Mouse (Mus musculus): ENCODE data around the gene Zfp786.

Gene Zfp786

DNA sequence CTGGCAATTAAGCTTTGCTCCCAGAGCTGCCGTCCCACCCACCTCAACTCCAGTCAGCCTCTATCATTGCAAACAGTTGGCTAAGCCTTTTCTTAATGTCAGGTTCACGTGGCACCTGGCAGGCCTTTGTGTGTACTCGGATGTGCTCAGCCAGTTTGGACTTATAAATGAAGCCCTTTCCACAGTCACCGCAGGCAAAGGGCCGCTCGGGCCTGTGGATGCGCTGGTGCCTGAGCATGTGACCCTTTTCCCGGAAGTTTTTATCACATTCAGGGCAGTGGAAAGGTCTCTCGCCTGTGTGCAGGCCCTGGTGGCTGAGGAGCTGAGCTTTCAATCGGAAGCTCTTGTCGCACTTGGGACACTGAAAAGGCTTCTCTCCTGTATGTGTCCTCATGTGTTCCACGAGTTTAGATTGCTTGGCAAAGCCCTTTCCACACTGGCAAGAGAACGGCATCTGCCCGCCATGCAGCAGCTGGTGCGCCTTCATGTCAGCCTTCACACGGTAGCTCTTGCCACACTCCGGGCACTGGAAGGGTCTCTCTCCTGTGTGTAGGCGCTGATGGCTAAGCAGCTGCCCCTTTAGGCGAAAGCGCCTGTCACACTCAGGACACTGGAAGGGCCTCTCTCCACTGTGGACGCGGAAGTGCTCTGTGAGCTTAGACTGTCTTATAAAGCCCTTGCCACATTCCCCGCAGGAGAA, 10.9 kb downstream of the Zfp786 start:
- DNase-seq = no peak

DNA sequence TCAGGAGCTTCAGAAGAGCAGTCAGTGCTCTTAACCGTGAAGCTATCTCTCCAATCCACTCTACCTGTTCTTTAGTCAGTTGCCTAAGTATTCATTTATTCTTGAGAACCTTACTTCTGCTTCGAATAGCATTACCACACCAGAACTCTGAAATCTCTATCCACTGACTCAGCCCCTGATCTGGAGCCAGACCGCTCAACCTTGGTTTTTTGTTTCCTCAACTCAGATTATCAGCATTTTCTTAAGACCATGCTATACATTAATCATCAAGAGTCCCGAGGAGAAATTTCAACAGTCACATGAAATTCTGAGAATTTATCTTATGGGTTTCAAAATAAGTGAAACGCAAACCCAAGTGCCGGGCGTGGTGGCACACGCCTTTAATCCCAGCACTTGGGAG, 11.9 kb downstream of the Zfp786 start:
- no peak for DNase-seq

DNA sequence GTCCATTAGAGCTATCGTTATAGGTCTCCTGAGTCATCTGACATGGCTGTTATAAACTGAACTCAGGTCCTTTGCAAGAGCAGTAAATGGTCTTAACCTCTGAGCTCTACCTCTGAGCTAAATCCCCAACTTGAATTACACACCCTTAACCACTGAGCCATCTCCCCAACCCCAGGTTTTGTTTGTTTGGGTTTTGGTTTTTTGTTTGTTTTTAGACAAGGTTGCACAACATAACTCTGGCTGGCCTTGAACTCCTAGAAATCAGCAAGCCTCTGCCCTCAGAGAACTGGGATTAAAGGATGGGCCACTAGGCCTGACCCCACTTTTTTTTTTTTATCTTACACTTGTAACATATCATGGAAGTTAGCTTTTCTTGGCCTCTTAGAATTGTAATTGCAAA, 14.5 kb downstream of the Zfp786 start:
- no peak for DNase-seq

DNA sequence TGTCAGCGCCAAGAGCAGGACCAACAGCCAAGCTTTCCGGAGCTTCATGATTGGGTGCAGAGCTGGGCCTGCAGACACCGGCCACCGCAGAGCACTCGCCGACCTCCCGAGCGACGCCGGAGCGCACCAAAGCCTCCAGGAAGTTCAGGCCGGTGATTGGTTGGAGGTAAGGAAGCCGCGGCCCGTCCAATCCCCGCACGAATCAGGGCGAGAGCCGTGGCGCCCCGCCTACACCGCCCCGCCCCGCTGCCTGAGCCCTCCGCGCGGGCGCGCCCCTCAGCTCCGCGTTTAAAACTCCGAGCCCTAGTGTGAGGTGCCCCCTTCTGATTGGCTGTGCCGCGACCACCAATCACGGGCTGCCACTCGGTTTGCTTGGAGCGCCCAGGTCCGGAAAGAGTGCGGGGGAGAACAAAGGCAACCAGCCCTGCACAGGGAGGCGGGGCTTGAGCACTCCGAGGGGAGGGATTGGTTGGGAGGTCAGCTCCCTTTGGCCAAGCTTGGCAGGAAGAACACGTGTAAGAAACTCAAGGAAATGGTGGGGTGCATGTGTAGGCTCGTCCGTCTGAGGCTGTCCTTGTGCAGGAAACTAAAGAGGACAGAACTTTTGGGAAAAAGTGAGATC, 17.3 kb downstream of the Zfp786 start, which contains the start of gene Pdia4:
Pdia4 (minus strand) TSS at position 174 of the 622 bp plus-strand sequence.
- peak; percentile 100 for DNase-seq

DNA sequence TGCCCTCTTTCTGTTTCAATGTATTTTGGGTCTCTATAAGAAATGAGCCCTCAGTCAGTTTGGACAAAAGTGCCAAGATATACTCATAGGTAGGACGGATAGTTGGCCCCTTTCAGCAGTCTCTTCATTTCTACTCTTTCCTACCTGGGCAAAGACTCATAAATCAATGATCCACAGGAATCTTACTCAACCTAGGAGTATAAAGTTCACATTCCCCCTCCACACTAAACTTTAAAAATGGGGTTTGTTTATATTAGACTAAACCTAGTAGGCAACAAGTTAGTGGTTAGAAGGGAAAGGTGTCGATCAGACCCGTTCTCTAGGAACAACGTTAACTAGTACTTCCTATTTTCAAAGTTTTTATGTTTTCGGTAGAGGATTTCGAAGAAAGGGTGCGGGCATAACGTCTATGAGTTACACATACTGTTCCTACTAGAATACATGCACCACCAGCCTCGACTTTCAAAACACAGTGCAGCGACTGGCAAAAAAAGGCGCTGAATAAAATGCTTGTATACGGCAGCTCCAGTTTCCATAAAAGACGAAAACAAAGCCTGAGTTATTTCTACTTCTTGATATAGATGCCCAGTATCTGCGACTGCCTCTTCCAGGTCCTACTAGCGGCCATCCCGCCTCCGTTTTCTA, 18.3 kb downstream of the Zfp786 start:
- no peak for DNase-seq

DNA sequence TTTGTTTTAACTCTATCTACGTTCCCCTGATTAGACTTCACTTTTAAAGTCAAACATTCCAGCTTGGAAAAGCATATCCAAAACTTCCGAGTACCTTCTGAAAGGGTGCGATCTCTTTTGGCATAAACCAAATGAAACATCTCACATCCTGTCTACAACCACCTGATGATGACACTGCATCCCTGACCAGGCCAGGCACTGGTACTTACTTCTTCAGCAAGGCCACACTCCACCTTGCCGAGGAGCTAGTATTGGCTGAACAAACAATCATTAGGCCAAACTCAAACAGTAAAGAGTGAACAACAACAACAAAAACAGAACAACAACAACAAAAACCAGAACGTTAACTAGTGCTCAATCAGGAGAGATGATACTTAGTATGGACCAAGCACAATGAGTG, 19.3 kb downstream of the Zfp786 start:
- DNase-seq = no peak

DNA sequence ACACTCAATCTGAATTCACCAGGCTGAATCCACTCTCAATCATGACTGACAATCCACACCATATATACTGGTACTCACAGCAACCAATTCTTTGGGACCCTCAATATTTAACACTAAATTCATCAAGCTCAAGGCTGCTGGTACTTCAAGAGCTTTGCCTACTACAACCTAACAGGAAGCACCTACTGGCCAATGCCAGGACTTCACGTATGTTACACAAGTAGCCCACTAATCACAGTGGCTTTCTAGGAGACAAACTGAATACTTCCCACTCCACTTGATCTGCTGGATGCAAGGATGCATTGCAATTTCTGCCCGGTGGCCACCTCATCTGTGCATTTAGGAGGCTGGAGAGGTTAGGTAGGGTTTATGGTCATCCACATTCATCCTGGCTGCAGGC, 20.5 kb downstream of the Zfp786 start:
- no peak for DNase-seq

DNA sequence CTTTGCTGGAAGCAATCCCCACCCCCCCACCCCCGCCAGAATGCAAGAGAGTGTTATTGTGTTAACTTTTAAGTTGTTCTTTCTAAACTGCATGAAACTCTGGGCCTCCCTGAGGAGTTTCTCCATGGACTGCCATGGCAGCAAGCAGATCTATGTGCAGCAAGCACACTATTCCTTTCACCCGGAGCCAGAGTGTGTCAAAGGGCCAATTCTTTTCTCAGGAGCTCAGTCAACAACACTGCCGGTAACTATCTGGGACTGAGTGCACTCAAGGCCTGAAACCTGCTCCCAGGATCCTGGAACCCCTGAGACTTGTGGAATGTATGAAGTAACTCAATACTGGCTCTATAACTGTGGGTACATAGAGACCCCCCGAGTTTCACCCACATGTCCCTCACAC, 21.6 kb downstream of the Zfp786 start:
- DNase-seq = no peak

DNA sequence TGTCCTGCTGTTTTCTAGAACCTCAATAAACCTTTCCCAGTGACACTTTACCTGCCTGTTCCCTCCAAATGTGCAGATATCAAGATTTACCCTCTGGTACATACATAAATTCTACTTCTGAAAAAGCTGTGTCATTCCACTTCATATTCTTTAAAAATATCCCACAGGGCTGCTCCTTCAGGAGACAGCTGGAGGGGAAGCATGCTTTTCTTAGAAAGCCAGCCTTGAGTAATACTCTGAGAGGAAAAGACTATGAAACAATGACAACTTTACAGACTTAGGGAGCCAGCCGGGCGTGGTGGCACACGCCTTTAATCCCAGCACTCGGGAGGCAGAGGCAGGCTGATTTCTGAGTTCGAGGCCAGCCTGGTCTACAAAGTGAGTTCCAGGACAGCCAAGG, 22.1 kb downstream of the Zfp786 start:
- DNase-seq = no peak

DNA sequence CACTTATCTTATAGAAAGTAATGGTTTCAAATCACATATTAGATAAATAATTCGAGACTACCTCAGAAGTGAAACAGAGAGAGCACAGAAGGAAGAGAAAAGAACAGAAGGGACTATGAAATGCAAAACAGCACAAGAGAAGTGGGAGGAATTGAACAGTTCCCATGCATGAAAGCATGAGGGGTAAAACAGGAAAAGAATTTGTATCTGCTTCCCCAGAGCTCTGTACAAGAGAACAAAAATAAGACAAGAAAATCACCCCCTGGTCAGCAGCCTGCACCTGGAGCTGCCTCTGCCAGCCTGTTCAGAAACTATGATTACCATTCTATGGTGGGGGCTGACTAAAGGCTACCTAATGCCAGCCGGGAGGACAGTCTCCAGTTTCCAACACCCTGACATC, 23.2 kb downstream of the Zfp786 start:
- DNase-seq = no peak

DNA sequence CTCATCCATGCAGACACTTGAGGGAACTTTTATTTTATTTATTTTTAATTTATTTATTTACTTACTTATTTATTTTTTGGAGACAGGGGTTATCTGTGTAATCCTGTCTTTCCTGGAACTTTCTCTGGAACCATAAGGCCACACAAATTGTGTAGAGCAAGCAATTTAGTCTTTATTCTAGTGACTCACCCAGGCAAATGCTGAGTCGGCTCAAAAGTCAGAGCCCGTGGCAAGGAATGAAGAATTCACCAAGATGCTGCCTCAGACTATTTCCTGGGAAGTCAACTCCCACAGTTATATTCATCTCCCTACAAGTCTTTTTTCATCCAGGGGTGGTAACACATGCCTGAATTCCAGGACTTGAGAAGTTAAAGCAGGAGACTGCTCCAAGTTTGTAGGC, 25.1 kb downstream of the Zfp786 start:
- no peak for DNase-seq

DNA sequence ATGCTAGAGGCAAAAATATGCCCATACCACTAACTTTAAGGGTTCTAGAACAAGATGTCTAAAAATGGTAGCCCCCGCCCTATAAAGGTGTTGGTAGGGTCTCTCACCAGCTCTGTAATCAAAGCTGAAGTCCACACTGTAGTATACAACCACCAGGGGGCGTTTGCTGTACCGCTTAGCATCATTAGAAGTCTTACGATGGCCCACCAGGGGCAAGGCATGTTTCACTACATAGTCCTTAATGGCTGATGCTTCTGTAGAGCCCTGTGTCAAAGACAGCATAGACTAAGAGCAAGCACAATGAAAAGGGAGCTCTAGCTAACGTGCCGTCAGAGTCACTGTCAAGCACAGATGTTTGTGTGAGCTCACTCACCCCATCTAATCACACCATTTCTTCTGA, 31.6 kb downstream of the Zfp786 start:
- DNase-seq = peak; percentile 28 to 63

DNA sequence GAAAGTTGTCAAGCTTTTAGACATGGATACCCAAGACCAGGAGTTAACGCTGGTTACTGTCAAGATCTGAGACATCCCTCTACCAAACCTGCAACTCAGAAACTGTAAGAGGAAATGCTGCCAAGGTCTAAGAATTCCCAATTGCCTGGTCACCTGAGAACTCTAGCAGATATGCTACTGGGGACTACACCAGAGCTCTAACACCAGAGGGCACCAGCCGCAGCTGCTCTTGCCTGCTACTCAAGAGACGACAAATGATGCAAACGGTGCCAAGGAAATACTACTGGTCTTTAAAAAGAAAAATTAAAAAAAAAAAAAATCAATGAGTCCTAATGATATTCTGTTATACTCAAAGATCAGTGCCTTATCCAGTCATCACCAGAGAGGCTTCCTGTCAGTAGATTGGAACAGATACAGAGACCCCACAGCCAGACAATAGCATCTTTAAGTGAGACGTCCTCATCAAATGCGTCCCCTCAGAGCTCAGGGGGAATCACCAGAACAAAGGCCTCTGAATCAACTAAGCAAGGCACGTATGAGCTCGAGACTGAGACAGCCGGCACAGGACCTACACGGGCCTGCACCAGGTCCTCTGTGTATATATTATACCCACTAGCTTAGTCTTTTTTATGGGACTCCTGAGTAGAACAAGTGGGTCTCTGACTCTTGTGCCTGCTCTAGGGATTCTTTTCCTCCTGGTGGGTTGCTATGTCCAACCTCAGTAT, 36.4 kb downstream of the Zfp786 start:
- peak; percentile 44 to 51 for DNase-seq

DNA sequence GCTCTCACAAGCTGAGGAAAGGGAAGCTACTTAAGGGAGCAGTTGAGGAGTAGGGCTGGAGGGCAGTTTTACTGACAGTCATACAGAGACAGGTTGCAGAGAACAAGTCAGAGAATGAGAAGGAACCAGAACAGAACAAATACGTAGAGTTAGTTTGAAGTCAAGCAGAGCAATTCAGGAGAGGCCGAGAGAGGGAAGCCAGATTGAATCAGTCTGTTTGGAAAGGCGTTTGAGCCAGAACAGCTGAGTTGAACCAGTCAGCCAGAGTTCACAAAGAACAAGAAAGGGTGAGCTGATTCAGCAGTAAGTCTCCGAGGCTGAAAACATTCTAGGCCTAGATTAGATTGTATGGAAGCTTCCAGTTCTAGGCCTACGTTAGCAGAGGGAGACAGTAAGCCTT, 37.4 kb downstream of the Zfp786 start:
- DNase-seq = no peak

DNA sequence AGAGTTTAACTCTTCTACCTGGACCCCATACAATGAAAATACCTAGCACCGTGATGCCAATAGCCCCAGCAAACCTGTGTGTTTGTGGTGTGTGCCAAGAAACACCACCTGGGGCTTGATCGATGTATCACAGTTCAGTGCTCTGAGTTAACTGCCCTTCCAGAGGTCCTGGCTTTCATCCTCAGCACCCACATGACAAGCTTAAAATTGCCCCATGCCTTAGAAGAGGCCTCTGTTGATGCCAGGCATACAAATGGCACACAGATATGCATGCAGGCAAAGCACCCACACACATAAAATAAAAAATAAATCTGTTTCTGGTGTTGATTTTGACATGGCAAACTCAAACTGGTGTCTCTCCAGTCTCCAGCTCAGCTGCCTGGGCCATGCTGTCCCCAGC, 38.1 kb downstream of the Zfp786 start:
- no peak for DNase-seq

DNA sequence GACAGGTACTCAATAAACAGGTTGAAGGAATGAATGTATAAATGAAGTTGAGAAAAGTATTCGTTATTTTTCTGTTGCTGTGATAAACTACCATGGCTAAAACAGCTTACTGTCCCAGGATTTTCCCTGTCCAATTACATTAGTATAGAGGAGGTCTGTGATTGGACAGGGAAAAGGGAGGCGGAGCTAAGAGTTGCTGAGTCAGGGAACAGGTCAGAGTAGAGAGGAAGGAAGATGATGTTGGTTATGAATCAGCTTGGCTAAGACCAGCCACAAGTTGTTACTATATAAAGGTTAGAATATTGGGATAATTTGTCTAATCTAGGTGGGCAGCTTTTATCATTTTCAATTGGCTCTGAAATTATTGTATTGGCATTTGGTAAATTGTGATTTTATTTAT, 39.9 kb downstream of the Zfp786 start:
- peak; percentile 46 to 59 for DNase-seq

DNA sequence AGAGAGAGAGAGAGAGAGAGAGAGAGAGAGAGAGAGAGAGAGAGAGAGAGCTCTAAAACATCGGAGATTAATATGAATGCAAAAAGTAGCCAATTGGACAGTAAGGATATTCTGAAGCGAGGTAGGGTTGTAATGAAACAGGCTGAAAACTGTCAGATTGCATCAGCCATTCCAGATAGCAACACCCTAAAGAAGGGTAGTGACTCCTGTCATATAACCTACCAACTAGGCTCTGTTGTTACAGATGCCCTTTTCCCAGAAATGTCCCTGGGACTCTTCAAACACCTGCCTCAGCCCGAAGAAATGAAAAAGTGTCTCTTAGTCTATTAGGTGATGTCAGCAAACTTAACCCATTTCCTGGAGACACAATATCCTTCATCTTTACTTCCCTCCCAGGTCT, 41.8 kb downstream of the Zfp786 start:
- no peak for DNase-seq

DNA sequence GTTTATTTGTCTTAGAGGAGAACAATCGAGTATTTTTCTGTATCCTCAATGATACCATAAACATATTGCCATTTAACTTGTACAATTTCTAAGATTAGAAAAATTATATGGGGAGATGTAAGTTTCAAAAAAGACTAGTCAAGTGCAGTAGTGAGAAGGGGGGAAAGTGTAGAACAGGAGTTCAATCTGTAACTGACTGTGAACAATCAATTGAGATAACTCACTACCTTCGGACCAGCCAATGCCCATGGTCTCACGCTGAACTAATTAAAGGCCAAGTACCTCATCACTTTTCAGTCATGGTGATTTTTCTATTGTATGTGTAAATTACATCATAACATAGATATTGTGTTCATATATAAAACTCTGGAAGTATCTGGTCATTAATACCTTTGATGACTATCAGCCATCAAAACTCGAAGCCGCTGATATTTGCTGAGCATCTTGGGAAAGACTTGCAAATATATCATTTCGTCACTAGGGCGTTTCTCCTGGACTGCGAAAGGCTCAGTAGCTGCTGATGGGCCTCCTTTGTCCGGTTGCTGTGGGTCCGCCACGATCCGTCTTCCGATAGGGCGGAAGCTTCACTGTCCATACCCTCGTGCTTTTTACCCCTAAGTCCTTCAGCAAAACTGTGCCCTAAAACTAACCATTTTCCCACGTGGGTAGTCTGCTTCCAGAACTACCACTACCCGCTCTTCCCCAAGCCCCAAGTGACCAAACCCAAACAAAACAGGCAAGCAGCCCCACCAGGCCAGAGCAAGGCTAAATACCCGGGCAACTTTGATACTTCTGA, 42.5 kb downstream of the Zfp786 start:
- peak; percentile 84 to 87 for DNase-seq

DNA sequence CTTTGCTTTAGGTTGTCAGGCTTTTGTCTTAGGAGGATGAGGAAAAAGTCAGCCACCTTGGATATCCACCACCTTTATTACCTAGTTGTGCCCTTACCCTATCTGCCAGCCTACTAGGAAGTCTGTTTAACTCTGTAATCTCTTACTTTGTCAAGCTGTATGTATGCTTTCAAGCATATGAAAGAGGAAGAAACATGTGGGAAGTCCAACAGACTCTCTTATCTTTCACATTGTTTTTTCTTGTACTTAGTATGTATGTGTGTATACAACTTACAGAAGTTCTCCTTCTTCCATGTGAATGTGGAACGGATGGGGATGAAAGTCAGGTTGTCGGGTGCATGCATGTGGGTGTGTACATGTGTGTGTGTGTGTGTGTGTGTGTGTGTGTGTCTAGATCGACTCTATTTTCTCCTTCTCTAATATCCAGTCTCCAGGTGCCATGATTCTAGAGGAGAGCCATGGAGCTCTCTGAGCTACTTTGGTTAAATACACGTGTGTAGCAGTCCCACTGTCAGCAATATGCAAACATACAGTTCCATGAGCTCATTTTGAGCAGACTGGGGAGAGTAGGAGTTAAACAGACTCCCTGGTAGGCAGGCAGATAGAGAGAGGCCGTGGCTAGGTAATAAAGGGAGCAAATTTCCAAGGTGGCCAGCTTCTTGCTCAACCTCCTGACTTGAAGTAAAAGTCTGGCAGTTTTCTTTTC, 45.8 kb downstream of the Zfp786 start:
- no peak for DNase-seq

DNA sequence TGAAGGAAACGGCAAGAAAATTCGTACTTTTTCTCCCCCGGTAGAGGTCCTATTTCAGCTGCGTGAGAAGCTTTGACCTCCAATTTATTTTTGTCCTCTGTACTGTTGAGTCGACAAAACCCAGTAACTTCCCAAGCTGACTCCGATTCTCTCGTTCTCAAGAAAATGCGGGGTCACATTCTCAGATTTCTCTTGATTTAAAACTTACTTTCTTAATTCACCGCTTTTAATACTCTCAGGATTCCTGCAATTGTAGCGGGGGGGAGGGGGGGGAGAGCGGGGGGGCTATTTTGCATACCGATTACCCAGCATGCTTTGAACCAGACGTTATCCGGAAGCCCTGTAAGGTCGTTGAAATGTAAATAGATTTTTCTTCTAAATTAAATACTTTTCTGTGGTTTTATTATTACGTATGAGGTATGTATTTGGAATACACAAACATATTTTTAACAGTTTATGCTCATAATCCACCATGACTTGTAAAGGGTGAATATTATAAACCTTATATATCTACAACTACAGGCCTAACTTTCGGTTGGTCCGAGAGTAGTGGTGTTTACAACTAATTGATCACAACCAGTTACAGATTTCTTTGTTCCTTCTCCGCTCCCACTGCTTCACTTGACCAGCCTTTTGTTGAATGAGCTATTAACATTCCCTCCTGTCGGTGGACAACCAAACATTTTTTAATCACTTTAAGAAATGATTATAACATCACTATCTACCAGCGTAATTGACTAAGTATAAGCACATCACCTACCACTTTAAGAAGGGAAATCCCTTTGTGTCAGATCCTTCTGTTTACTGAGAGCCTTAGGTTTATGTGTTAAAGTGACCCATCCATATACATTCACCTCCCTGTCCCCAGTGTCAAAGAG, 49.3 kb downstream of the Zfp786 start:
- DNase-seq = peak in 1 of 2 experiments; percentile 33

DNA sequence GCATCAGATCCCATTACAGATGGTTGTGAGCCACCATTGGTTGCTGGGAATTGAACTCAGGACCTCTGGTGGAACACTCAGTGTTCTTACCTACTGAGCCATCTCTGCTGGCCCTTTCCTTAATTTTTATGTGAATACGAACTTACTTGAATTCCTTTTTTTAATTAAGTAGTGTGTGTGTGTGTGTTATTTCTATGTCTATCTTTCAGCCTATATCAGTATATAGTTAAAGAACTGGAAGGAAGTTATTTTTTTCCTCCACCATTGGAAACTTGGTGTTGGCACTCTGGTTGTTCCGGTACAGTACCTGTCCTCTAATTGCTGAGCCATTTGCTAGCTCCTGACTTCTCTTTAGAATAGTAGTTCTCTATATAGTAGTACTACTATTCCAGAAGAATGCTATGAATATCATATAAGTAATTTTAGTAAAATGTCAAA, 50.1 kb downstream of the Zfp786 start:
- no peak for DNase-seq
